Mouse (Mus musculus) thymus, adult 2 months (tissue): ENCODE results near the gene Oser1. TPM values are rescaled to one million over a fixed set of nuclear protein-coding genes. Genes with fewer than 3 reads are reported as not detected.

Experiments
- DNase-seq: peaks from one replicate; pipeline ENCODE4 v3.0.0; 2021
- H3K27ac ChIP-seq: fragments of 200-500 bp; 2 replicates; pipeline ENCODE4 v1.5.1; 2012; ENCODE audit warnings: low read length, control low read depth; ENCODE audit not compliant: control insufficient read depth, insufficient read depth
- H3K27me3 ChIP-seq: fragments of 200-500 bp; 2 replicates; pipeline ENCODE4 v1.6.1; 2012; ENCODE audit warnings: mild to moderate bottlenecking, low read length, moderate library complexity, mixed read lengths; ENCODE audit not compliant: control insufficient read depth, insufficient read depth
- H3K36me3 ChIP-seq: fragments of 200-500 bp; 2 replicates; pipeline ENCODE4 v1.6.1; 2012; ENCODE audit warnings: mild to moderate bottlenecking, low read length, moderate library complexity; ENCODE audit not compliant: control insufficient read depth, insufficient read depth
- H3K4me1 ChIP-seq: fragments of 200-500 bp; replicated peaks from 2 replicates; pipeline ENCODE4 v1.6.1; 2012; ENCODE audit warnings: low read length; ENCODE audit not compliant: control insufficient read depth, insufficient read depth
- H3K4me3 ChIP-seq: fragments of 200-500 bp; 2 replicates; pipeline ENCODE4 v1.5.1; 2012; ENCODE audit warnings: mild to moderate bottlenecking, low read length, control low read depth, moderate library complexity; ENCODE audit not compliant: control insufficient read depth, insufficient read depth
- CTCF ChIP-seq: fragments of 200-500 bp; IDR thresholded peaks from 2 replicates; pipeline ENCODE4 v1.5.1; 2012; ENCODE audit warnings: mild to moderate bottlenecking, control low read depth, low read length, moderate library complexity, borderline replicate concordance; ENCODE audit not compliant: control insufficient read depth, poor library complexity, insufficient read depth; ENCODE audit errors: extremely low read depth
- POLR2A ChIP-seq: fragments of 200-500 bp; IDR thresholded peaks from 2 replicates; pipeline ENCODE4 v1.6.1; 2012; ENCODE audit warnings: mild to moderate bottlenecking, low read length, control low read depth, moderate library complexity; ENCODE audit not compliant: control insufficient read depth, poor library complexity, insufficient read depth; ENCODE audit errors: extremely low read depth
- WGBS: fragments of 180-500 bp; shearing (Covaris S2); methylation state at CpG from one replicate; pipeline ENCODE4 v1.1.7; 2018; 5-methylcytosine and 5-hydroxymethylcytosine counted together
- polyA plus RNA-seq: library from polyadenylated mRNA; depleted of rRNA; stranded (reverse); fragments of >200 nt; gene quantifications from 2 replicates; pipeline ENCODE4 v1.2.3, GENCODE M21; 2012; rRNA removed

The Oser1 gene
- 18.5 and 19.3 TPM in 2 replicates for polyA plus RNA-seq

DNA sequence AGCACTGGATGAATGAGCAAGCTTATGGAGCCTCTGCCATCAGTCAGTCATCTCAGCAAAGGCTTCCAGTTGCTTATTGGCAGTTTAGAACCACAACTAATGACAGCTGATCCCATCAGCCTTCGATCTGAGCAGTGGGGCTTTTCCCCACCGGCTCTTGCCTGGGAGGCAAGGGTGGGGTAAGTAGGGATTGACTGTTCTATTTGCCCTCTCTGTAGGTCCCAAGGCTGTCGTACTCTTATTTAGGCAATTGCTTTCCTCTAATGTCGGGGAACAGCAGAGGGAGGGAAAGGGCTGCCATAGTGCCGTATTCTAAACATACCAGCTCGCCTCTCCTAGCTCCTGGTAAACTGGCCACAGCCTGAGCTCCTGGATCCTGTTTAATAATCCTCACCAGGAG, at the start of gene Oser1:
TSS of gene Oser1 (minus strand) at position 101 of the 400 bp plus-strand sequence.
- no peaks in the 10 kb centered on the region for H3K36me3 ChIP-seq
- no peak for DNase-seq
- H3K4me1 ChIP-seq = peaks cover 6% of the 10 kb centered on the region
- H3K27ac ChIP-seq = no peak within 1 kb of the TSS
- WGBS = 98% methylated on average over 6 of the region's 6 CpGs
- no peak for TF ChIP-seq POLR2A
- no peak for TF ChIP-seq CTCF
- no peaks in the 10 kb centered on the region for H3K27me3 ChIP-seq
- no peak within 1 kb of the TSS for H3K4me3 ChIP-seq

DNA sequence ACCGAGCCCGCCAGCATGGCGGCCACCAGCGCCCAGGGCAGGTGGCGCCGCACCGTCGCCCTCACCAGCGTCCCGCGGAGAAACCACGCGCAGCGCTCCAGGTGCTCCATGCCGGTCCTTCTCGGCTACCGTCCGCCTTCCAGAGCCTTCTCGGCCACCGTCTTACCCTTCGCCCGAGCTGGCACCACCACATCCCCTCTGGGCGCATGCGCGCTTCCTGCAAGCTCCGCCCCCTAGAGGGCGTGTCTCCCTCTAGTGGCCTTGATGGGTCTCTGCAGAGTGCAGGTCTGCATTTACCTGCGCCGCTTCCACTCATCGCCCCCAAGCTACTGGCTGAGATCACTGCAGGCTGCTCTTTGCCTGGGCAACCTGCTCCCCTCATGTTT, 48.0 kb upstream of the Oser1 start, which contains the start of gene Fitm2:
TSS of gene Fitm2 (minus strand) at position 164 of the 386 bp plus-strand sequence.
- peak; percentile 97 for DNase-seq
- TF ChIP-seq CTCF = peak; percentile 99
- 0 out of 2 replicates have a peak, but pooled peaks have one; percentile 11 for TF ChIP-seq POLR2A
- WGBS = under 1% methylated on average over 30 of the region's 30 CpGs
- H3K4me1 ChIP-seq = peaks cover 8% of the 10 kb centered on the region; the same call in 1 of the 2 replicates
- H3K27me3 ChIP-seq = no peaks in the 10 kb centered on the region
- H3K27ac ChIP-seq = no peak within 1 kb of the TSS
- no peaks in the 10 kb centered on the region for H3K36me3 ChIP-seq
- peak within 1 kb of the TSS; percentile 73 for H3K4me3 ChIP-seq

DNA sequence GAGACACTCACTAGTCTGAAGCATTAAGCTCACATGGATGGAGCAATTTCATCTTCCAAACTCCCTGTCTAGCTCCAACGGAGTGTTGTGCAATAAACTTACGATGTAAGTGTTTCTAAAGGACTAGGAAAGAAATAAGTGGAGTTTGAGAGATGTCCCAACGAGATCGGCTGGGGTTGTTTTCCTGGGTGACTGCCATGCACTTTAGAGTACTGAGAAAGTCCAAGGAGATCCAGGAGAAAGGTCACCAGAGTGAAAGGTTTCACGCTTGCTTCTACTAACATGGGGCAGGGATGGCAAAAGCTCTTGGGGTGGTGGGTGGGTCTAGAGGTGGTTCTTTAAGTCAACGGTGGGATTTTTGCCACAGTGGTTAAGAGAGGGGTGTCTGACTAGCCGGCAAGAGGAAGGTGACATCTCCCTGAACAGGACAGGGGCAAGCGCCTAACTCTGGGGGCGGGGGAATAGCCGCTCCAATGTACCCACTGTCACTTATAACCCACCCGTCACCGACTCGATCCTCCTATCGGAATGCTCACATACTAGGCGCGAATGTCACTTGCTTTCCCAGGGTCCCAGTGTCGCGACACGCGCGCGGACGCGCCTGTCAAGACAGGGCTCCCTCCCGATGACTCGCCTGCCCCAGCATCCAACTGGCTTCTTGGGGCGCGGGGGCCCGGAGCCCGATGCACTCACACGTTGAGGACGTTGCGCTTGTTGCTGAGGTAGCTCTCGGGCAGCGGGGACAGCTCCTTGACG, 47.4 kb upstream of the Oser1 start:
- TF ChIP-seq POLR2A (no peak), CTCF (no peak)
- no peak for DNase-seq

DNA sequence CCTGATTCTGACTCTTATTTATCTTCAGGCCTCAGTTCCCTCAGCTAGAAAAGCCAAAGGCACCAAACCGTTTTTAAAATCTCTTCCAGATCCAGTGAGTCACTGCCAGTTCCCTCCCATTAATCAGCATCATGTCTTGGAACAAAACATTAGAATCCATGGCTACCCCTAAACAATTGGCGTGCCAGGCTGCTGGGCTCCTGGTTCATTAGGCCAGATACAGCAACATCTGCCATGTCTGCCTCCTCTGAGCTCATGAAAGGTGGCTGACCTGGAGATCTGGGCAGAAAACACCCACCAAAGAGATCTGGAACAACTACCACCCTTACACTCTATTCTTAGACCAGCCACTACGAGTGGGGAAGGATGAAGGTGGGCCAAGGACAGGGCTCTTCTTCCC, 46.6 kb upstream of the Oser1 start:
- Histone ChIP-seq H3K4me1 (peaks cover 8% of the 10 kb centered on the region; the same call in 1 of the 2 replicates), H3K4me3 (no peak overlapping the region), H3K36me3 (no peaks in the 10 kb centered on the region), H3K27me3 (no peaks in the 10 kb centered on the region), H3K27ac (no peak overlapping the region)
- no peak for TF ChIP-seq POLR2A
- no peak for TF ChIP-seq CTCF
- DNase-seq = no peak
- 84% methylated on average over 3 of the region's 3 CpGs for WGBS

More for the DNA sequence above, 47.4 kb upstream of the Oser1 start:
- Histone ChIP-seq H3K4me1 (peaks cover 8% of the 10 kb centered on the region; the same call in 1 of the 2 replicates), H3K4me3 (peak overlapping the region; percentile 73), H3K27ac (no peak overlapping the region), H3K36me3 (no peaks in the 10 kb centered on the region), H3K27me3 (no peaks in the 10 kb centered on the region)
- 6% methylated on average over 36 of the region's 36 CpGs for WGBS

DNA sequence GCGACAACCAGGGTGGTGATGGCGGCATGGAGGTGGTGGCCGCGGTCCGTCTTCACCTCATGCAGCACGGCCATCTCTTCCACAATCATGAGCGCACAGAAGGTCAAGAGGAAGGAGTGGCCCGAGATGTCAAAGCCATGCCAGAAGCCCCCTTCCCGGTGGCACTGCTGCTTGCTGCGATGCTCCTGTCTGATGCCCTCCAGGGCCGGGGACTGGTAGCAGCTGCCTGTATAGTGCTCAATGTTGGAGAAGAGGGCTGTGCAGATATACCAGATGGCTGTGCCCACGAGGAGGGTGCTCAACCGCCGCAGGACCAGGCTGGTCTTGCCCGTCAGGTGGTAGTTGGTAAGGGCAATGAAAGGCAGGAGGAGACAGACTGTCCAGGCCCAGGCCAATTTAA, 45.2 kb upstream of the Oser1 start:
- 95% methylated on average over 15 of the region's 15 CpGs for WGBS
- DNase-seq = no peak
- TF ChIP-seq POLR2A (no peak), CTCF (no peak)
- H3K36me3 ChIP-seq = no peaks in the 10 kb centered on the region
- H3K4me1 ChIP-seq = peaks cover 8% of the 10 kb centered on the region; the same call in 1 of the 2 replicates
- H3K4me3 ChIP-seq = no peak overlapping the region
- H3K27me3 ChIP-seq = no peaks in the 10 kb centered on the region
- H3K27ac ChIP-seq = no peak overlapping the region

DNA sequence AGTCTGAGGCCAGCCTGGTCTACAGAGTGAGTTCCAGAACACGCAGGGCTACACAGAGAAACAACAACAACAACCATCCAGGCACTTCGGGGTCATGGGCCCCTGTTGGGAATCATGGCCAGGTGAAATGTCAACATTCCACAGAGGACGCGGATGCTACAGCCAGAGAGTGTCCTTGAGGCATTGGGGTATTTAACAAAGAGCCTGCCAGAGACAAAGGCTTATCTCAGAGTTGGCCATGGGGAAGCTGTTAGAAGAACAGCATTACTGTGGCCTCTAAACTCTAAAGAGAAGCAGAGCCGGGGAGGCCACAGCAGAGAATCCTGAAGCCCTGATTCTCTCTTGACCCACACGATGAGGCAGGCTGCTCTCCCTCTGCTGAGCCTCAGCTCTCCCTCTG, 44.4 kb upstream of the Oser1 start:
- Histone ChIP-seq H3K27me3 (no peaks in the 10 kb centered on the region), H3K4me1 (peaks cover 8% of the 10 kb centered on the region; the same call in 1 of the 2 replicates), H3K27ac (no peak overlapping the region), H3K36me3 (no peaks in the 10 kb centered on the region), H3K4me3 (no peak overlapping the region)
- DNase-seq = no peak
- WGBS = 96% methylated on average over 6 of the region's 6 CpGs
- TF ChIP-seq CTCF = no peak
- TF ChIP-seq POLR2A = no peak
